Mouse (Mus musculus) stomach, postnatal 0 days (tissue): Measurements from ENCODE around the gene Bclaf1.

Source experiments
- CTCF ChIP-seq: IDR thresholded peaks from 2 replicates; pipeline ENCODE4 v1.5.1; 2016; ENCODE audit warnings: antibody characterized with exemption, low read depth, mild to moderate bottlenecking, moderate library complexity
- EP300 ChIP-seq: optimal IDR thresholded peaks from 2 replicates; pipeline ENCODE3; 2016; ENCODE audit warnings: antibody characterized with exemption

GRCm38 (mm10) chr10:20348894-20349293, 36.6 kb downstream of the Bclaf1 start:
- no peak for TF ChIP-seq CTCF
- TF ChIP-seq EP300, result no peak
